Mouse (Mus musculus): ENCODE data around the gene Slc1a6. TPM values are rescaled to one million over a fixed set of nuclear protein-coding genes. Genes with fewer than 3 reads are reported as not detected.
"Not testable (repeated sequence)": the region's sequence is repeated elsewhere in the genome, so short reads cannot be mapped to it uniquely, and the experiment has no call there.

Slc1a6 gene
- total RNA-seq (2015; ENCODE audit: low replicate concordance) (not detected in 2 replicates), total RNA-seq (2017; ENCODE audit: low replicate concordance) (not detected in 2 replicates)

- ATAC-seq (replicated peaks; ENCODE audit: low FRiP score, poor library complexity, severe bottlenecking): no peak
Measured at GRCm38 (mm10) chr10:78779981-78780651, at the start of gene Slc1a6. Slc1a6 (plus strand) TSS chr10:78780496.

DNA sequence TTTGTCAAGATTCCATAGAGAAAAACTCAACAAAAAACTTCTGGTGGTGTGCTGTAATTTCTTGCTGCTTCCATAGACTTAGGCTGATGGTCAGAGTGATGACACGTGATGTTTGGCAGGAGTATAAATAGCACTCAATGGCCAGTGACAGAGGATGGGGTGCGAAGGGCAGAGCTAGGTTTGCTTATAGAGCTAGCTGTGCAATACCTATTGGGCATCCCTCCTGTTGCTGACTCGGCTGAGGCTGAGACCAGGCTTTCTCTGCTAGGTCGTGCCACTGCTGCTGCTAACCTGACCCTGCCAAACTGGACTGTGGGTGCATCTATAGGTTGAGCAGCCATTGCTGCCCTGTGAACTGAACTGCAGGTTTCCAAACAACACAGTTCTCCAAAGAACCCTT lies 40.5 kb upstream of the Slc1a6 start:
- no peak for ATAC-seq (replicated peaks; ENCODE audit: low FRiP score, poor library complexity, severe bottlenecking)

GRCm38 (mm10) chr10:78743721-78744120 lies 36.6 kb upstream of the Slc1a6 start:
- ATAC-seq (replicated peaks; ENCODE audit: low FRiP score, poor library complexity, severe bottlenecking): no peak

- no peak for ATAC-seq (replicated peaks; ENCODE audit: low FRiP score, poor library complexity, severe bottlenecking)
Measured at GRCm38 (mm10) chr10:78745453-78746232, 34.7 kb upstream of the Slc1a6 start.

GRCm38 (mm10) chr10:78747035-78747721 lies 33.1 kb upstream of the Slc1a6 start:
- ATAC-seq (replicated peaks; ENCODE audit: low FRiP score, poor library complexity, severe bottlenecking): no peak

DNA sequence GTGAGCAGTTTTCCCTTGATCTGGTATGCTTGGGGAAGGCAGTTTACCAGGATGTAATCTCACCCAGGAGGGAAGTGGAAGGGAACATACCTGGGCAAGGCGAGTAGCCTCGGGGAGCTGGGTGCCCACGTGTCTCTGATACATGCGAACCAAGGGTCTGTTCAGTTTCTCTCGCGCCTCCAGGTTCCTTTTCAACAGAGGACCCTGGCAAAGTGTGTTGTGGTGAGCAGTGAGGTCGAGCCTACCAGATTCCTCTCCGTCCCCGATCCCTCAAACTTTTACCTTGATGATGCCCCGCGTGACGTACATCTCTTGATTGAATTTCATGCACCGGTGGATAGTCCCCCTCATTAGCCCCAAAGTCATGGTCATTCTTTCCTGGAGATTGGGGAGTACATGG lies 32.1 kb upstream of the Slc1a6 start:
- no peak for ATAC-seq (replicated peaks; ENCODE audit: low FRiP score, poor library complexity, severe bottlenecking)

DNA sequence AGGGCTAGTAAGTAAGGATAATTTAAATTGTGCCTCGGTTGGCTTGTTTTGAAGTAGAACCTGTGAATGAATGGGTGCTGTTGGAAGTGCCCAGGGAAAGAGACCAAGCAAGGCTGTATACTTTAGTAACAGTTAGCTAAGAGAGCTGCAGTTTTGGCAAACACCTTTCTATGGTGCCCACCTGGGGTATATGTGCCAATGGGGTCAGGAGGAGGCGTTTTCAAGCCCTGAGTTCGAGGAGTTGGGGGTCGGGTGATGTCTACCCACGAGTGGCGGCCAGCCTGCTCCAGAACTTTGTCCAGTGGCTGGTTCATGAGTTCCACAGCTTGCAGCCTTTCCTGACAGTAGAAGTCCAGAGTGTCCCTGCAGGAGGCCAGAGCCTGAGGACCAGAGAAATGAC lies 31.4 kb upstream of the Slc1a6 start:
- ATAC-seq (replicated peaks; ENCODE audit: low FRiP score, poor library complexity, severe bottlenecking): no peak

DNA sequence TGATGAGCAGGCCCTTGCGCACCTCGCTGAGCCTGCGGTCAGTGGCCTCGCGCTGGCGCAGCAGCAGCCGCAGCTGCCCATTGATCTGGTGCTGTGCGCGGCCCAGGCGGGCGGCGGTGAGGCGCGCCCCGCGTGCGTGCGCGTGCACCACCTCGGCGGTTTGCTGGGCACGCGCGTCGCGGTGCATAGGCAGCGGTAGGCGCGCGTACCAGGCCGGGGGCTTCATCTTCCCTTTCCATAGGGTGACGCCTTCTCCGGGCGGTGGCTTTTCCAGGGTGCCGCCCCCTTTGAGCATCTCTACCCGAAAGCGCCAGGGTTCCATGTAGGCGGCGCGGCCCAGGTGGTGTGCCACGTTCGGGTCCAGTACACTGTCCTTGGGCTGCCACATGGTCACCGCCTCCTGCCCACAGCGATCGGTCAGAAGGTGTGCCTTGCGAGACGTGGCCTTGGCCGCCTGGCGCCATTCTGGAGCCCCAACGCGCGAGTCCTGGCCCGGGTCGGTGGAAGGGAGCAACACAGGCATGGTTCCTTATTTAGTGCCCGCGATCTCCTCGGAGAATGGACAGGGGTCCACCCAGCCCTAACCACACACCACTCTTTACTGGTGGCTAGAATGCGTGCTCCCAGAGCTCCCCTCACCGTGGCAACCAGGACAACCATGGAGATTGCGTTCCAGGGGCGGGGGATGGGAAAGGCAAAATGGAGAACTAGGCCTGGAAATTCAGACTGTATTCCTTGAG lies 27.7 kb upstream of the Slc1a6 start, which contains the start of gene Ccdc105:
Gene Ccdc105, minus strand, starts transcription at position 614 of the 740 bp plus-strand sequence.
- no peak for ATAC-seq (replicated peaks; ENCODE audit: low FRiP score, poor library complexity, severe bottlenecking)

GRCm38 (mm10) chr10:78756021-78756420 lies 24.3 kb upstream of the Slc1a6 start:
- no peak for ATAC-seq (replicated peaks; ENCODE audit: low FRiP score, poor library complexity, severe bottlenecking)

DNA sequence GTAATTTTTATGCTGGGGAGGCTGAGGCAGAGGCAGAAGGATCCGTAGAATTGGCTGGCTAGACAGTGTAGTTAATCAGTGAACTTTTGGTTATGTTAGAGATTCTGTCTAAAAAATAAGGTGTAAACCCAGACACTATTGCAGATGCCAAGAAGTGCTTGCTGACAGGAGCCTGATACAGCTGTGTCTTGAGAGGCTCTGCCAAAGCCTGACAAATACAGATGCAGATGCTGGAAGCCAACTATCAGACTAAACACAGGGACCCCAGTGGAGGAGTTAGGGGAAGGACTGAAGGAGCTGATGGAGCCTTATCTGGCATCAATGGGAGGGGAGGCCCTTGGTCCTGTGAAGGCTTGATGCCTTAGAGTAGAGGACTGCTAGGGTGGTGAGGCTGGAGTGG lies 14.7 kb upstream of the Slc1a6 start:
- ATAC-seq (replicated peaks; ENCODE audit: low FRiP score, poor library complexity, severe bottlenecking): no peak

DNA sequence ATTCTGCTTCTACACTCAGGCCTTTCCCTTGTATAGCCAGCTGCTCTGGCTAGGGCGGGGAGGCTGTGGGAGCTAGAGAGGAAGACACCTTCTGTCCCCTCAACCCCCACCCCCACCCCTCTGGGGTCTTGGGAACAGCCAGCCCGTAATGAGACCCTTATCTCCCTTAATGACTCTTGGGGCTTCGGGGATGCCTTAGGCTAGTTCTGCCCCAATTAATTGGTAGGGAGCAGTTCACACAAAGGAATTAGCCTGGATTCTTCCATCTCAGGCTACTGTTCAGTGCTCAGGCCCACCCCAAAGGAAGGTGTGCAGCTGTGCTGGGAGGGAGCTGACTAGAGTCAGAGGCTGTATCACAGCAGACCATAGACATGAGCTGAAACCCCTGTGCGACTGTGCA lies 4.5 kb upstream of the Slc1a6 start:
- no peak for ATAC-seq (replicated peaks; ENCODE audit: low FRiP score, poor library complexity, severe bottlenecking)

DNA sequence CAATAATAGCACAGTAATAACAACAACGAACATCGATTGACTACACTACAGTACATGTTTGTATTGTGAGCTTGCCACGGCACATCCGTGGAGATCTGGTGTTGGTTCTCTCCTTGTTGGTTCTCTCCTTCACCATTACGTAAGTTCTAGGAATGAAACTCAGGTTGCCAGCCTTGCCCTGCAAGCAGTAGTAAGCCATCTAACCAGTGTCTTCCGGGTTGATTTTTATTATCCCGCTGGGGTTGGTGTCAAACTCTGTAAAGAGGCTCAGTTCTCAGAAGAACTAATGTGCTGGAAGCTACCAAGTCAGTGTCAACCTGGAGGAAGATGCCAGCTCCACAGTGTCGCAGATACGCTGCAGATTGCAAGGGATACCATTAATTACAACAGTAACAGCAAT lies 769 bp upstream of the Slc1a6 start:
- no peak for ATAC-seq (replicated peaks; ENCODE audit: low FRiP score, poor library complexity, severe bottlenecking)

- ATAC-seq (replicated peaks; ENCODE audit: low FRiP score, poor library complexity, severe bottlenecking): no peak
Measured at GRCm38 (mm10) chr10:78787566-78788087, 7.3 kb downstream of the Slc1a6 start.

DNA sequence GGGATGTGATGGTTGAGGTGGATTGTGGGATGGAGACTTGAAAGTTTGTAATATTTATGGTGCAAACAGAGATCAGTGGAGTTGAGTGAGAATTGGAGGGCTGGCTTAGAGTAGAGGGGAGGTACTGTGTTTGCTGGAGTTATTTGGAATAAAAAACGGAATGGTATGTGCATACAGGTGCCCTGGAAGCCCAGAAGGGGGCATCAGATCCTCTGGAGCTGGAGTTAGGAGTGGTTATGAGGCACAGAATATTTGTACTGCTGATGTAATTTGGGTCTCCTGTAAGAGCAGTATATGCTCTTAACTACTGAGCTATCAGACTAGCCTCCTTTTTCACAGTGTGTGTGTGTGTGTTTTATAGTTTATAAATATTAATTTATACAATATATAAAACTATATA lies 10.3 kb downstream of the Slc1a6 start:
- no peak for ATAC-seq (replicated peaks; ENCODE audit: low FRiP score, poor library complexity, severe bottlenecking)

- ATAC-seq (replicated peaks; ENCODE audit: low FRiP score, poor library complexity, severe bottlenecking): no peak
Measured at GRCm38 (mm10) chr10:78801449-78801848, 21.2 kb downstream of the Slc1a6 start.

- ATAC-seq (replicated peaks; ENCODE audit: low FRiP score, poor library complexity, severe bottlenecking): no peak
Measured at GRCm38 (mm10) chr10:78812358-78813060, 32.2 kb downstream of the Slc1a6 start.

DNA sequence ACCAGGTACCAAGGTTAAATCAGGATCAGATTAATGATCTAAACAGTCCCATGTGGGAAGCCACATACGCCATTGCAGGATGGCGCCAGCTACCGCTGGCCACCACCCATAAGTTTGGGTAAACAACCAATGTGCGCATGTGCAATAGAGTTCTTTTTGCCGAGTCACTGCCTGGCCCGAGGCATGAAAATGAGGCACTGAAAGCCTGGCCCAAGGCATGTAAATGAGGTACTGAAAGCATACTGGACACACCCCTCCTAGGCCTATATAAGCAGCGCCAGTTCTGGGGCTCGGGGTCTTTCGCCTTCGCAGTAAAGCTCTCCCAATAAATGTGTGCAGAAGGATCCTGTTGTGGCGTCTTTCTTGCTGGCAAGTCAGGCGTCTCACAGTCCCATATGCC lies 60.2 kb downstream of the Slc1a6 start:
- ATAC-seq (replicated peaks; ENCODE audit: low FRiP score, poor library complexity, severe bottlenecking): not testable (repeated sequence)

- no peak for ATAC-seq (replicated peaks; ENCODE audit: low FRiP score, poor library complexity, severe bottlenecking)
Measured at GRCm38 (mm10) chr10:78852066-78852465, 71.8 kb downstream of the Slc1a6 start, which contains the start of gene Olfr1356. Olfr1356 (minus strand) TSS chr10:78852166.

All from erythroblast, adult 5-6 weeks (primary cell).